Mouse (Mus musculus) myocyte (in vitro differentiated cells): ENCODE measurements at regions not wholly inside any gene's neighbourhood (a gene's known extent, or its start where the extent isn't known, plus 50 kb on each side); places are given as distances from the start of the nearest gene placed in this dataset.

Experiments
- H3K27me3 ChIP-seq: one replicate; pipeline ENCODE4 v1.6.1; 2011; ENCODE audit not compliant: control insufficient read depth, insufficient read depth, insufficient read length
- H3K36me3 ChIP-seq: one replicate; pipeline ENCODE4 v1.6.1; 2011; ENCODE audit not compliant: control insufficient read depth, insufficient read depth
- H3K4me2 ChIP-seq: one replicate; pipeline ENCODE4 v1.6.1; 2011; ENCODE audit warnings: low read depth, control low read depth
- H3K4me3 ChIP-seq: one replicate; pipeline ENCODE4 v1.5.1; 2011; ENCODE audit warnings: mild to moderate bottlenecking, control low read depth, moderate library complexity
- H3K79me2 ChIP-seq: one replicate; pipeline ENCODE4 v1.6.1; 2011; ENCODE audit not compliant: control insufficient read depth, insufficient read depth
- H3ac ChIP-seq: one replicate; pipeline ENCODE4 v1.6.1; 2011; ENCODE audit not compliant: control insufficient read depth, insufficient read length
- CEBPB ChIP-seq: IDR thresholded peaks from 2 replicates; pipeline ENCODE4 v1.6.1; 2011; ENCODE audit warnings: mild to moderate bottlenecking, moderate library complexity; ENCODE audit not compliant: poor library complexity, insufficient read depth, severe bottlenecking
- E2F4 ChIP-seq: IDR thresholded peaks from one replicate; pipeline ENCODE4 v1.6.1; 2011; ENCODE audit warnings: mild to moderate bottlenecking, control low read depth, moderate library complexity; ENCODE audit not compliant: insufficient read depth
- MAX ChIP-seq: IDR thresholded peaks from one replicate; pipeline ENCODE4 v1.6.1; 2011; ENCODE audit warnings: low read depth, mild to moderate bottlenecking, control low read depth
- MYOD1 ChIP-seq, 3 experiments: IDR thresholded peaks; one replicate each; pipeline ENCODE4 v1.6.1; 2011; ENCODE audit warnings: control low read depth in 2 of 3, low read depth in 2 of 3, mild to moderate bottlenecking in 2 of 3, moderate library complexity in 1 of 3; ENCODE audit not compliant: insufficient read length in 2 of 3, control insufficient read depth in 1 of 3
- MYOG ChIP-seq, 3 experiments: IDR thresholded peaks; one replicate each; pipeline ENCODE4 v1.6.1; 2011; ENCODE audit warnings: control low read depth in 2 of 3, low read depth in 2 of 3, mild to moderate bottlenecking in 2 of 3; ENCODE audit not compliant: insufficient read length in 2 of 3, control insufficient read depth in 1 of 3, insufficient read depth in 1 of 3
- POLR2A ChIP-seq: IDR thresholded peaks from one replicate; pipeline ENCODE4 v1.6.1; 2011; ENCODE audit warnings: low read depth, mild to moderate bottlenecking, control low read depth, moderate library complexity; ENCODE audit not compliant: insufficient read length
- POLR2AphosphoS2 ChIP-seq: IDR thresholded peaks from one replicate; pipeline ENCODE4 v1.6.1; 2011; ENCODE audit warnings: low read depth, control low read depth; ENCODE audit not compliant: insufficient read length
- REST ChIP-seq: IDR thresholded peaks from one replicate; pipeline ENCODE4 v1.6.1; 2011; ENCODE audit warnings: mild to moderate bottlenecking, control low read depth, moderate library complexity; ENCODE audit not compliant: insufficient read depth, insufficient read length
- SRF ChIP-seq: IDR thresholded peaks from one replicate; pipeline ENCODE4 v1.6.1; 2011; ENCODE audit warnings: low read depth; ENCODE audit not compliant: control insufficient read depth, insufficient read length
- TCF12 ChIP-seq: IDR thresholded peaks from one replicate; pipeline ENCODE4 v1.6.1; 2011; ENCODE audit warnings: mild to moderate bottlenecking, control low read depth; ENCODE audit not compliant: poor library complexity, insufficient read depth, severe bottlenecking
- TCF3 ChIP-seq: IDR thresholded peaks from one replicate; pipeline ENCODE4 v1.6.1; 2011; ENCODE audit warnings: low read depth, control low read depth; ENCODE audit not compliant: insufficient read length
- USF1 ChIP-seq: IDR thresholded peaks from one replicate; pipeline ENCODE4 v1.6.1; 2011; ENCODE audit warnings: low read depth, mild to moderate bottlenecking, control low read depth, moderate library complexity

DNA sequence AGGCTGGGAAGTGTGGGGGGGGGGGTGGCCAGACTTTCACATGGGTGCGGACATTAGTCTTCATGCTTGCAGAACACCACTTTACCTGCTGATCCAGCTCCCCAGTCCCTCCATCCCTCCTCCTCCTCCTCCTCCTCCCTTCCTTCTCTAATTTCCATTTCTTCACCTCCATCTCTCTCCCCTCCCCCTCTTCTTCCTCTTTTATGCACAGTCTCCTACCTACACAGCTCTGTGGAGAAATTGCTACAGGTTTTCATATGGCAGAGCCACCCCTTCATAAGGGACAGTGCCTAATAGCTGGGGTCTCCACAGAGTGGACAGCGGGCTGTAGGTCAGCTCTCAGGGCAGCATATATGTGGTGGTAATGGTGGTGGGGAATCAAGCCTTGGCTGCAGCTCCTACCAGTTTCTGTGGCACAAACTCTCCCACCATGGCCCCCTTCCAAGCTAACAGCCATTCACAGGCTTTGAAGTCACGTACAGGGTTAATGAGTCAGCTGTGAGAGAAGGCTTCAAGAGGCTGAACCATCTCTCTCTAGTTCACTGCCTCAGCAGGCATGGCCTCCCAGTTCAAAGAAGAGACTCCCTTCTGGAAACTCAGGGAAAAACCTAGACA, 136.3 kb upstream of the Irf2bp2 start:
- H3K27me3 ChIP-seq, result no peaks in the 10 kb centered on the region
- no peak overlapping the region for H3ac ChIP-seq
- TF ChIP-seq E2F4 (no peak), MAX (no peak), REST (no peak), CEBPB (no peak), SRF (no peak), POLR2A (no peak), POLR2AphosphoS2 (no peak), TCF3 (no peak), TCF12 (no peak), MYOG (IDR thresholded peaks at IDR 0.05; ENCODE audit: control insufficient read depth in 1 of 3, insufficient read depth in 1 of 3, insufficient read length in 2 of 3, low read depth in 2 of 3) (no peak), MYOD1 (IDR thresholded peaks at IDR 0.05; ENCODE audit: control insufficient read depth in 1 of 3, insufficient read length in 2 of 3, low read depth in 2 of 3) (no peak), USF1 (no peak)
- H3K4me2 ChIP-seq, result no peak overlapping the region
- H3K4me3 ChIP-seq, result no peak overlapping the region
- no peaks in the 10 kb centered on the region for H3K36me3 ChIP-seq
- no peaks in the 10 kb centered on the region for H3K79me2 ChIP-seq

DNA sequence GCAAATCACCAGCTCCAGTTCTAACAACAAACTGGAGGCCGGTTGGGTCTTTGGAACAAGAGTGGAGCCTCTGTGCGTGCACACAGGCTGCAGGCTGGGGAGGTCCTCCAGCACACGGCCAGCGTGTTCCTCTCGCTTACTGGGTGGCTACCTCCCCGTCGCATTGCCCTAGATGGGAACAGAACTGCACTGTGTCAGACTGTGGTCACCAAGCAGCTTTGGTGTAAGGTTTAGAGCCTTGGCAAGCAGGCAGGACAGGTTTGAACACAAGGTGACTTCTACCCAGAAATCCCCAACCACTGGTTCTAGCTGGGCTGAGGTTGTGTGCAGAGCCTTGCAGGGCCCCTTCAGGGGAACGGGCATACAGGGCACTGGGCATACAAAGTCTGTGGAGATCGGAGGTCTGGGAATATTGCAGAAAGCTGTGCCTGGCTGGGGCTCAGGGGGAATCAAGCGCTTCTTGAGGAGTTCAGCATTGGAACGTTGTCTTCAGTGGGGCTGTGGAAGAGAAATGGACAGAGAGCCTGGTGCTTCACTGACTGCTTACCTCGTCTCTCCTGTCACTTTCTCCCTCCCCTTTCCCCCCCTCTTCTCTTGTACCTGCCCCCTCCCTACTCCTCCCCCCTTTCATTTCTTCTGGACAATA, 135.3 kb upstream of the Irf2bp2 start:
- Histone ChIP-seq H3ac (no peak overlapping the region), H3K79me2 (no peaks in the 10 kb centered on the region)
- TF ChIP-seq POLR2AphosphoS2 (no peak), TCF12 (no peak), E2F4 (no peak), USF1 (no peak), MAX (no peak), MYOG (IDR thresholded peaks at IDR 0.05; ENCODE audit: control insufficient read depth in 1 of 3, insufficient read depth in 1 of 3, insufficient read length in 2 of 3, low read depth in 2 of 3) (no peak), CEBPB (no peak), MYOD1 (IDR thresholded peaks at IDR 0.05; ENCODE audit: control insufficient read depth in 1 of 3, insufficient read length in 2 of 3, low read depth in 2 of 3) (no peak), REST (no peak), SRF (no peak), TCF3 (no peak), POLR2A (no peak)

DNA sequence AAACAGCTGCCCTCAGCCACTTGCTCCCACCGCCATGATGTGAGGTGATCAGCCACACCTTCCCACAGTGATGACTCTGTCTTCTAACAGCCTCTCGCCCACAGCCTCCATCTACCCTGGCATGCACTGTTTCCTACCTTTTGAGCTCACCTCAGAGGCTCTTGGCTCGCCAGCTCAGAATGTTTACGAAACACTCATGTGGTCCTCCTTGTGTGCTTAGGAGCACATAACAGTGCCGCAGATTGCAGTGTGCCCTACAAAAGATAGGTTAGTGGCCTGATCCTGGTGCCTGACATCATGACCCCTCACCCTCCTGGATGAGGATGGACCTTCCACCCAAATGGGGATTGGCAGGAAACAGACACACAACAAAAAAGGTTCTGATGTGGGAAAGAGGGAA, 134.3 kb upstream of the Irf2bp2 start:
- TF ChIP-seq USF1, result no peak
- TF ChIP-seq E2F4, result no peak
- TF ChIP-seq TCF12, result no peak
- TF ChIP-seq MYOG (IDR thresholded peaks at IDR 0.05; ENCODE audit: control insufficient read depth in 1 of 3, insufficient read depth in 1 of 3, insufficient read length in 2 of 3, low read depth in 2 of 3), result no peak
- no peak for TF ChIP-seq MAX
- TF ChIP-seq CEBPB, result no peak
- no peak for TF ChIP-seq TCF3
- no peak for TF ChIP-seq POLR2A
- no peak for TF ChIP-seq POLR2AphosphoS2
- TF ChIP-seq REST, result no peak
- no peak for TF ChIP-seq MYOD1 (IDR thresholded peaks at IDR 0.05; ENCODE audit: control insufficient read depth in 1 of 3, insufficient read length in 2 of 3, low read depth in 2 of 3)
- TF ChIP-seq SRF, result no peak

More for the DNA sequence above, 135.3 kb upstream of the Irf2bp2 start:
- H3K27me3 ChIP-seq, result no peaks in the 10 kb centered on the region
- H3K4me3 ChIP-seq, result no peak overlapping the region
- no peak overlapping the region for H3K4me2 ChIP-seq
- no peaks in the 10 kb centered on the region for H3K36me3 ChIP-seq

DNA sequence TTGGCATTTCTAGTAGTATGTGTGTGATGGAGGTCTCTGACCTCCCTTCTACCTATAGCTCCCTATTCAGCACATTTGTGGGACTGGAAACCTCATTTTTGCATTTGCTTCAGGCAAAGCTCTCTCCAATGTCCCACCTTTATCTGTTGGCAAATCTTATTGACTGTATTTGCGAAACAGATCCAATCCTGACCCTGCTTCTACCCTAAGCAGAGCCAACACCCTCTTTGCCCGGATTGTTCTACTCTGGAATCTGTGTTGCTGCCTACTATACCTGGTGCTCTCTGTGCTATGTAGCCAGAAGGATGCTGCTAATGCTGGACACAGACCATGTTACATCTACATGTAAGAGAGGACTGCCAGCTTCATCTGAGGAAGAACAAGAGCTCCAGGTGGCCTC, 133.3 kb upstream of the Irf2bp2 start:
- H3K4me3 ChIP-seq, result no peak overlapping the region
- no peaks in the 10 kb centered on the region for H3K27me3 ChIP-seq
- no peaks in the 10 kb centered on the region for H3K79me2 ChIP-seq
- H3K36me3 ChIP-seq, result no peaks in the 10 kb centered on the region
- no peak overlapping the region for H3ac ChIP-seq
- TF ChIP-seq USF1, result no peak
- H3K4me2 ChIP-seq, result no peak overlapping the region

More for the DNA sequence above, 134.3 kb upstream of the Irf2bp2 start:
- Histone ChIP-seq H3K79me2 (no peaks in the 10 kb centered on the region), H3K4me2 (no peak overlapping the region), H3K4me3 (no peak overlapping the region), H3K36me3 (no peaks in the 10 kb centered on the region), H3ac (no peak overlapping the region), H3K27me3 (no peaks in the 10 kb centered on the region)
